Mouse (Mus musculus) embryonic facial prominence, embryonic 14.5 days (tissue): ENCODE measurements around the gene Fam133b. TPM values are rescaled to one million over a fixed set of nuclear protein-coding genes. Genes with fewer than 3 reads are reported as not detected.

Experiments
- ATAC-seq: fragments of 200-750 bp; cut with Nextera tagmentation; 2 replicates; pipeline ENCODE4 v1.8.0; 2017; ENCODE audit warnings: low read depth, moderate number of reproducible peaks, moderate TSS enrichment
- DNase-seq: peaks from one replicate; pipeline ENCODE4 v3.0.0-alpha.2; 2015; ENCODE audit warnings: low spot score
- H3K27ac ChIP-seq: fragments of 300-500 bp; sonication (generic); replicated peaks from 2 replicates; pipeline ENCODE4 v1.5.1; 2014; ENCODE audit warnings: low read depth, mild to moderate bottlenecking, low read length, moderate library complexity
- H3K27me3 ChIP-seq: fragments of 300-500 bp; sonication (generic); replicated peaks from 2 replicates; pipeline ENCODE4 v1.6.1; 2014; ENCODE audit warnings: low read length; ENCODE audit not compliant: control insufficient read depth, insufficient read depth
- H3K36me3 ChIP-seq: fragments of 300-500 bp; sonication (generic); 2 replicates; pipeline ENCODE4 v1.6.1; 2014; ENCODE audit warnings: low read length, mixed read lengths; ENCODE audit not compliant: control insufficient read depth, insufficient read depth
- H3K4me1 ChIP-seq: fragments of 300-500 bp; sonication (generic); 2 replicates; pipeline ENCODE4 v1.6.1; 2014; ENCODE audit warnings: antibody characterized with exemption, low read length; ENCODE audit not compliant: control insufficient read depth, insufficient read depth
- H3K4me2 ChIP-seq: fragments of 300-500 bp; sonication (generic); 2 replicates; pipeline ENCODE4 v1.6.1; 2014; ENCODE audit warnings: low read depth, mild to moderate bottlenecking, low read length, moderate library complexity, mixed read lengths
- H3K4me3 ChIP-seq: fragments of 300-500 bp; sonication (generic); 2 replicates; pipeline ENCODE4 v1.5.1; 2014; ENCODE audit warnings: low read depth, mild to moderate bottlenecking, low read length
- H3K9ac ChIP-seq: fragments of 300-500 bp; sonication (generic); 2 replicates; pipeline ENCODE4 v1.6.1; 2014; ENCODE audit warnings: low read depth, mild to moderate bottlenecking, low read length, moderate library complexity, mixed read lengths
- H3K9me3 ChIP-seq: fragments of 300-500 bp; sonication (generic); 2 replicates; pipeline ENCODE4 v1.6.1; 2016; ENCODE audit warnings: low read length; ENCODE audit not compliant: control insufficient read depth
- WGBS: fragments of 180-500 bp; shearing (Covaris S2); extraction: QIAGEN DNeasy Blood & Tissue Kit; methylation state at CpG from one replicate; pipeline ENCODE4 v1.1.7; 2014; 5-methylcytosine and 5-hydroxymethylcytosine counted together
- polyA plus RNA-seq: library from polyadenylated mRNA; unstranded; fragments of >200 nt; fragmentation: Nextera tagmentation; extraction: Ambion mirVana; gene quantifications from 2 replicates; pipeline ENCODE4 v1.2.1, GENCODE M21; 2014

Fam133b gene
- polyA plus RNA-seq, 1 experiment from 2014 or later = 27.2 TPM

- DNase-seq (no peak), ATAC-seq (no peak)
- Histone ChIP-seq H3K27ac (no peak overlapping the region), H3K4me3 (no peak overlapping the region), H3K27me3 (no peaks in the 10 kb centered on the region), H3K4me1 (no peaks in the 10 kb centered on the region), H3K9ac (no peak overlapping the region), H3K4me2 (no peak overlapping the region), H3K9me3 (no peaks in the 10 kb centered on the region), H3K36me3 (no peaks in the 10 kb centered on the region)
- WGBS = 77% methylated on average over 4 of the region's 4 CpGs
These were observed 40.3 kb upstream of the Fam133b start for GRCm38 (mm10) chr5:3503373-3503772.

DNA sequence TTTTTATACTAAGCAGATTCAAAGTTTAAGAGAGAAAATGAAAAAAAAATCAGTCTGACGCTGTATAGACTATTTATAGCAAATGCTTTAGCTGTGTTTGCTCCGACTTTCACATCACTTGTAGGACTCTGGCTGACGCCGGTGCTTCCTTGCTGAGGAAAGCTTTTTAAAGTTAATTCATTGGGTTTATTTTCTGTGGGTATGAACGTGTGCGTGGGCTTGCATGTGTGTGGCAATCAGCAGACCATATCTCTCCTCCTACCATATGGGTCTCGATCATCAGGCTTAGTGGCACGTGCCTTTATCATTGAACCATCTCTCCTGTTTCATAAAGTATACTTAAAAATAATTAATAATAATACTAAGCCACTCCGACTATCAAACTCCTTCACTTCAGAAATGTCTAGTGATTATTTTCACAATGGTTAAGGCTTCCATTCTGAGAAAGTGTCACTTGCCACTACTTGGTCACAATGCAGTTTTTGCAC lies 39.8 kb upstream of the Fam133b start:
- Histone ChIP-seq H3K9ac (no peak overlapping the region), H3K36me3 (no peaks in the 10 kb centered on the region), H3K9me3 (no peaks in the 10 kb centered on the region), H3K4me3 (no peak overlapping the region), H3K4me2 (no peak overlapping the region), H3K4me1 (no peaks in the 10 kb centered on the region), H3K27me3 (no peaks in the 10 kb centered on the region), H3K27ac (no peak overlapping the region)
- DNase-seq = no peak
- 78% methylated on average over 9 of the region's 9 CpGs for WGBS
- no peak for ATAC-seq

- Histone ChIP-seq H3K4me3 (no peak overlapping the region), H3K36me3 (no peaks in the 10 kb centered on the region), H3K9ac (no peak overlapping the region), H3K9me3 (no peaks in the 10 kb centered on the region), H3K4me2 (no peak overlapping the region), H3K27ac (no peak overlapping the region), H3K4me1 (no peaks in the 10 kb centered on the region), H3K27me3 (no peaks in the 10 kb centered on the region)
- ATAC-seq = no peak
- WGBS = 85% methylated on average over 4 of the region's 4 CpGs
- DNase-seq = no peak
These were observed 39.2 kb upstream of the Fam133b start for GRCm38 (mm10) chr5:3504453-3504852.

DNA sequence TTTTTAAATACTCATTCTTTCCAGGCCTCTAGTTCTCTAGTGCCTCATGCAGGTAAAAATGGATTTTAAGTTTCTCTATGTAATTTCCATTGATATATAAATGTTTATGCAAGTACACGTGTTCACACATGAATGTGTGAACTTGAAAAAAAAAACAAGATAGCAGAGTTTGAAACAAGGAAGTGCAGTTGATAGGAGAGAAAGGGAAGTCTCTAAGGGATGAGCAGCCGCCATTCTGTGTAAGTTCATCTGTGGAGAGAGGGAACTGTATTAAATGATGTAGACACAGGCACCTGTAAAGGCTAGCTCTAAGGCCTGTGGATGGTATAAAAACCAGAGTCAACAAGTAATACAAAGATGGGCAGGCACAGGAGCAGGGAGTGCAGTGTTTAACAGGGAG lies 38.1 kb upstream of the Fam133b start:
- WGBS = 70% methylated on average over 2 of the region's 2 CpGs
- ATAC-seq = no peak
- Histone ChIP-seq H3K4me3 (no peak overlapping the region), H3K36me3 (no peaks in the 10 kb centered on the region), H3K27me3 (no peaks in the 10 kb centered on the region), H3K9me3 (no peaks in the 10 kb centered on the region), H3K9ac (no peak overlapping the region), H3K27ac (no peak overlapping the region), H3K4me2 (no peak overlapping the region), H3K4me1 (peaks cover 2% of the 10 kb centered on the region; the same call in 1 of the 2 replicates)
- no peak for DNase-seq

DNA sequence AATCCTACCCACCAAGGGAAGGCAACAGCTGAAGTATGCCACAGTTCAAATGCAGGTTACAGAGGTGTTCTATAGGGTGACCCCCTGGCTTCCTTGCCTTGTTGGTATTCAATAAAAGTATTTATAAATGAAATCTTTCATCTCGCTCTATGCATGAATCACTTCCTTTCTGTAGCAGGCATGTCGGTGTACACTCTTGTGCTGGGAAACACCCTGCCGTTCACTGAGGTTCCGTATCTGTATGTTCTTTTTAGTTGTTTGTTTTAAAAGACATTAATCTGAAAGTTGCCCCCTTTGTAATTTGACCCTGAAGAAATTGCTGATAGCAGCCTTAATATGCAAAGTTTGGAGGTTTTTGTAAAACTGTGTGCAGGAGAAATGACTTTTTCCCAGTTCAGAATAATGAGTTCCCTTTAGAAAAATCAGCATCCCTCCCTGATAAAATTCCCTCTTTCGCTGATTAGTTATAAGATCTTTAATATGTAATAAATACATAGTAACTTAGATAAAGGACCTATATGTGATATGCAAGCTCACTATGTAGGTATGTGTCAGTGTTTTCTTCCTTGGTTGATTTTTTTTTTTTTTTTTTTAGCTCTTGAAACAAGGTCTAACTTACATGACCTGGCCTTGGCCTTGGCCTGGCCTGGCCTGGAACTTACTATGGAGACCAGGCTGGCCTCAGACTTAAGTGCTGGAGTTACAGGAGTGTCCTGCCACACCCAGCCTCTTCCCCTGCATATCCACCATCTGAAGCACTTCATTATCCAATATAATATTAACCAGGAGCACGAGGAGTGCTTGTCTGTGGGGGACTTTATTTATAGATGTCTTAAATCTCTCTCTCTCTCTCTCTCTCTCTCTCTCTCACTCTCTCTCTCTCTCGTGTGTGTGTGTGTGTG lies 34.9 kb upstream of the Fam133b start:
- Histone ChIP-seq H3K27me3 (no peaks in the 10 kb centered on the region), H3K4me1 (peaks cover 8% of the 10 kb centered on the region; the same call in 1 of the 2 replicates), H3K27ac (no peak overlapping the region), H3K9me3 (no peaks in the 10 kb centered on the region), H3K9ac (no peak overlapping the region), H3K36me3 (no peaks in the 10 kb centered on the region), H3K4me2 (no peak overlapping the region), H3K4me3 (no peak overlapping the region)
- ATAC-seq (no peak), DNase-seq (no peak)
- WGBS = 70% methylated on average over 7 of the region's 7 CpGs

GRCm38 (mm10) chr5:3509503-3509902 lies 34.1 kb upstream of the Fam133b start:
- Histone ChIP-seq H3K4me3 (no peak overlapping the region), H3K4me2 (no peak overlapping the region), H3K27ac (no peak overlapping the region), H3K9me3 (no peaks in the 10 kb centered on the region), H3K27me3 (no peaks in the 10 kb centered on the region), H3K4me1 (peaks cover 8% of the 10 kb centered on the region; the same call in 1 of the 2 replicates), H3K9ac (no peak overlapping the region), H3K36me3 (no peaks in the 10 kb centered on the region)
- ATAC-seq (no peak), DNase-seq (no peak)
- 87% methylated on average over 3 of the region's 3 CpGs for WGBS

DNA sequence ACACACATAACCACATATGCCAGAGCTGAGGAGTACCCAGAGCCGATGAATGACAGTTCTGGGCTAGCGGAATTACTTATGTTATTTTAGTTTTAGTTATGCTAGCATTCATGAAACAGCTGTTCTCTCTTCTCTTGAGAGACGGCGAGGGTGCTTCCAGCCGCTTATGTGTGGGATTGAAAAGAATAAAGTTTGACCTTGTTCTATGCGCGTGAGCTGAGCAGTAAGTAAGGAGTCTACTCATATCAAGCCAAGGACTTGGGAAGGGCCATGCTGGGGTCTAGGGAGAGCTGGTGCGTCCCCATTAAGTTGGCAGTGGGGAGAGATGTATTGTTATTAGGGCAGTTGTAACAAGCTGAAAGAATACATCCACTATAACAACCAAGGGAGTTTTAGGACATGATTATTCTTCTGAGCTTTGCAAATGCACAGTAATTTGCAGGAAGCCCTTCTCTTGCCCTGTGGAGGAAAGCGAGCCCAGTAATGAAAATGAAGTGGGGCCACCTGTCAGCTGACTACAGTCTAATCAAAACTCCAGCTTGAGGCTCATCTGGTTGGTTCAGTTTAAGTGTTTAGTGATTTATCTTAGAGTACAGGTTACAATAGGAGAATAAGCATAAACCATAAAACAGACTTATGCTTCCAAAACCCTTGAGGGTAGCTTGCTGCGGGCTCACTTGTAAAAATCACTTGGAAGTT lies 32.4 kb upstream of the Fam133b start:
- Histone ChIP-seq H3K9ac (no peak overlapping the region), H3K4me2 (no peak overlapping the region), H3K27ac (no peak overlapping the region), H3K9me3 (no peaks in the 10 kb centered on the region), H3K4me1 (peaks cover 8% of the 10 kb centered on the region; the same call in 1 of the 2 replicates), H3K27me3 (no peaks in the 10 kb centered on the region), H3K36me3 (no peaks in the 10 kb centered on the region), H3K4me3 (no peak overlapping the region)
- ATAC-seq (peak; percentile 26; the same call in 1 of the 2 replicates), DNase-seq (peak; percentile 43)
- whole genome bisulfite sequencing = 56% methylated on average over 10 of the region's 10 CpGs

GRCm38 (mm10) chr5:3512584-3512983 lies 31.0 kb upstream of the Fam133b start:
- no peak overlapping the region for H3K9ac ChIP-seq
- H3K27me3 ChIP-seq = no peaks in the 10 kb centered on the region
- H3K9me3 ChIP-seq = no peaks in the 10 kb centered on the region
- DNase-seq (no peak), ATAC-seq (no peak; the same call in 1 of the 2 replicates)
- no peak overlapping the region for H3K4me3 ChIP-seq
- H3K36me3 ChIP-seq = no peaks in the 10 kb centered on the region
- WGBS = 47% methylated on average over 4 of the region's 4 CpGs
- H3K27ac ChIP-seq = no peak overlapping the region
- H3K4me2 ChIP-seq = no peak overlapping the region
- H3K4me1 ChIP-seq = peaks cover 8% of the 10 kb centered on the region; the same call in 1 of the 2 replicates
